Mouse (Mus musculus) skeletal muscle tissue, adult 2 months (tissue): Measurements from ENCODE around the gene Gm21312.
"Not testable (repeated sequence)": the region's sequence is repeated elsewhere in the genome, so short reads cannot be mapped to it uniquely, and the experiment has no call there.

Experiments used
- DNase-seq: peaks from one replicate; pipeline ENCODE4 v3.0.0-alpha.2; 2012; ENCODE audit warnings: low read depth, low spot score

Gm21312 gene

DNA sequence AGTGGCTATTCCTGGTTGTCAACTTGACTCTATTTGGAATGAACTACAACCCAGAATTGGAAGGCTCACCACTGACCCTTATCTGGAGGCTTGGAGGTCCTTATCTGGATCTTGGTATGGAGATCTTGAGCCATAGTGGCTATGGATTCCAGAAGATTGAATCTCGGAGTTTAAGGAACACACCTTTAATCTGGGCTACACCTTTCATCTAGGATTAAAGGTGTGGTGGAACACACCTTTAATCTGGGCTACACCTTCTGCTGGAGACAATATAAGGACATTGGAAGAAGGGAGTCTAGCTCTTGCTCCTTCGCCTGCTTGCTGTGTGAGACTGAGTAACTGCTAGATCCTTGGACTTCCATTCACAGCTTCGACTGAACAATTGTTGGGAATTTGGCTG, at the start of gene Gm21312:
Gene Gm21312, plus strand, starts transcription at position 301 of the 400 bp plus-strand sequence.
- DNase-seq = not testable (repeated sequence)

DNA sequence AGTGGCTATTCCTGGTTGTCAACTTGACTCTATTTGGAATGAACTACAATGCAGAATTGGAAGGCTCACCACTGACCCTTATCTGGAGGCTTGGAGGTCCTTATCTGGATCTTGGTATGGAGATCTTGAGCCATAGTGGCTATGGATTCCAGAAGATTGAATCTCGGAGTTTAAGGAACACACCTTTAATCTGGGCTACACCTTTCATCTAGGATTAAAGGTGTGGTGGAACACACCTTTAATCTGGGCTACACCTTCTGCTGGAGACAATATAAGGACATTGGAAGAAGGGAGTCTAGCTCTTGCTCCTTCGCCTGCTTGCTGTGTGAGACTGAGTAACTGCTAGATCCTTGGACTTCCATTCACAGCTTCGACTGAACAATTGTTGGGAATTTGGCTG, 34.1 kb upstream of the Gm21312 start, which contains the start of gene Gm21293:
Gene Gm21293, plus strand, starts transcription at position 301 of the 400 bp plus-strand sequence.
- not testable (repeated sequence) for DNase-seq

DNA sequence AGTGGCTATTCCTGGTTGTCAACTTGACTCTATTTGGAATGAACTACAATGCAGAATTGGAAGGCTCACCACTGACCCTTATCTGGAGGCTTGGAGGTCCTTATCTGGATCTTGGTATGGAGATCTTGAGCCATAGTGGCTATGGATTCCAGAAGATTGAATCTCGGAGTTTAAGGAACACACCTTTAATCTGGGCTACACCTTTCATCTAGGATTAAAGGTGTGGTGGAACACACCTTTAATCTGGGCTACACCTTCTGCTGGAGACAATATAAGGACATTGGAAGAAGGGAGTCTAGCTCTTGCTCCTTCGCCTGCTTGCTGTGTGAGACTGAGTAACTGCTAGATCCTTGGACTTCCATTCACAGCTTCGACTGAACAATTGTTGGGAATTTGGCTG, 25.6 kb upstream of the Gm21312 start, which contains the start of gene Gm6763:
Gene Gm6763, plus strand, starts transcription at position 301 of the 400 bp plus-strand sequence.
- not testable (repeated sequence) for DNase-seq

DNA sequence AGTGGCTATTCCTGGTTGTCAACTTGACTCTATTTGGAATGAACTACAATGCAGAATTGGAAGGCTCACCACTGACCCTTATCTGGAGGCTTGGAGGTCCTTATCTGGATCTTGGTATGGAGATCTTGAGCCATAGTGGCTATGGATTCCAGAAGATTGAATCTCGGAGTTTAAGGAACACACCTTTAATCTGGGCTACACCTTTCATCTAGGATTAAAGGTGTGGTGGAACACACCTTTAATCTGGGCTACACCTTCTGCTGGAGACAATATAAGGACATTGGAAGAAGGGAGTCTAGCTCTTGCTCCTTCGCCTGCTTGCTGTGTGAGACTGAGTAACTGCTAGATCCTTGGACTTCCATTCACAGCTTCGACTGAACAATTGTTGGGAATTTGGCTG, 17.1 kb upstream of the Gm21312 start, which contains the start of gene Gm8764:
Gene Gm8764, plus strand, starts transcription at position 301 of the 400 bp plus-strand sequence.
- not testable (repeated sequence) for DNase-seq

DNA sequence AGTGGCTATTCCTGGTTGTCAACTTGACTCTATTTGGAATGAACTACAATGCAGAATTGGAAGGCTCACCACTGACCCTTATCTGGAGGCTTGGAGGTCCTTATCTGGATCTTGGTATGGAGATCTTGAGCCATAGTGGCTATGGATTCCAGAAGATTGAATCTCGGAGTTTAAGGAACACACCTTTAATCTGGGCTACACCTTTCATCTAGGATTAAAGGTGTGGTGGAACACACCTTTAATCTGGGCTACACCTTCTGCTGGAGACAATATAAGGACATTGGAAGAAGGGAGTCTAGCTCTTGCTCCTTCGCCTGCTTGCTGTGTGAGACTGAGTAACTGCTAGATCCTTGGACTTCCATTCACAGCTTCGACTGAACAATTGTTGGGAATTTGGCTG, 8.6 kb upstream of the Gm21312 start, which contains the start of gene Gm21304:
Gene Gm21304, plus strand, starts transcription at position 301 of the 400 bp plus-strand sequence.
- not testable (repeated sequence) for DNase-seq

DNA sequence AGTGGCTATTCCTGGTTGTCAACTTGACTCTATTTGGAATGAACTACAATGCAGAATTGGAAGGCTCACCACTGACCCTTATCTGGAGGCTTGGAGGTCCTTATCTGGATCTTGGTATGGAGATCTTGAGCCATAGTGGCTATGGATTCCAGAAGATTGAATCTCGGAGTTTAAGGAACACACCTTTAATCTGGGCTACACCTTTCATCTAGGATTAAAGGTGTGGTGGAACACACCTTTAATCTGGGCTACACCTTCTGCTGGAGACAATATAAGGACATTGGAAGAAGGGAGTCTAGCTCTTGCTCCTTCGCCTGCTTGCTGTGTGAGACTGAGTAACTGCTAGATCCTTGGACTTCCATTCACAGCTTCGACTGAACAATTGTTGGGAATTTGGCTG, 8.4 kb downstream of the Gm21312 start, which contains the start of gene Gm20765:
Gene Gm20765, plus strand, starts transcription at position 301 of the 400 bp plus-strand sequence.
- not testable (repeated sequence) for DNase-seq

DNA sequence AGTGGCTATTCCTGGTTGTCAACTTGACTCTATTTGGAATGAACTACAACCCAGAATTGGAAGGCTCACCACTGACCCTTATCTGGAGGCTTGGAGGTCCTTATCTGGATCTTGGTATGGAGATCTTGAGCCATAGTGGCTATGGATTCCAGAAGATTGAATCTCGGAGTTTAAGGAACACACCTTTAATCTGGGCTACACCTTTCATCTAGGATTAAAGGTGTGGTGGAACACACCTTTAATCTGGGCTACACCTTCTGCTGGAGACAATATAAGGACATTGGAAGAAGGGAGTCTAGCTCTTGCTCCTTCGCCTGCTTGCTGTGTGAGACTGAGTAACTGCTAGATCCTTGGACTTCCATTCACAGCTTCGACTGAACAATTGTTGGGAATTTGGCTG, 16.9 kb downstream of the Gm21312 start, which contains the start of gene Gm4340:
Gene Gm4340, plus strand, starts transcription at position 301 of the 400 bp plus-strand sequence.
- DNase-seq = not testable (repeated sequence)

DNA sequence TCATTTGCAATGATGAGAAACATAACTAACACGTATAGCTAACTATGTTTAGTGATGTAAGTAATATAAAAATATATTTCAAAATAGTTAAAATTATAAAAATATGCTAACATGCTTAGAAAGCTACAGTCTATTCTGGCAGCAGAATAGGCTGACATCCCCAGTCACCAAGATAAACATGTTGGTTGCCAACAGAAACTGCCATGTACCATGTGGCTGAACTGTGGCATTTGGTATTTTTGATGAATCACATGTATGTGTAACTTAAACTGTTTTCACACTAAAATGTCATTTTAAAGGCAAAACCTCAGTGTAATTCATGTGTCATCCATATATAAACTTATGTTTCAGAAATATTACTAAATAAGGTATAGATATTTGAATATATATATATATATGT, 32.8 kb downstream of the Gm21312 start:
- DNase-seq = no peak

DNA sequence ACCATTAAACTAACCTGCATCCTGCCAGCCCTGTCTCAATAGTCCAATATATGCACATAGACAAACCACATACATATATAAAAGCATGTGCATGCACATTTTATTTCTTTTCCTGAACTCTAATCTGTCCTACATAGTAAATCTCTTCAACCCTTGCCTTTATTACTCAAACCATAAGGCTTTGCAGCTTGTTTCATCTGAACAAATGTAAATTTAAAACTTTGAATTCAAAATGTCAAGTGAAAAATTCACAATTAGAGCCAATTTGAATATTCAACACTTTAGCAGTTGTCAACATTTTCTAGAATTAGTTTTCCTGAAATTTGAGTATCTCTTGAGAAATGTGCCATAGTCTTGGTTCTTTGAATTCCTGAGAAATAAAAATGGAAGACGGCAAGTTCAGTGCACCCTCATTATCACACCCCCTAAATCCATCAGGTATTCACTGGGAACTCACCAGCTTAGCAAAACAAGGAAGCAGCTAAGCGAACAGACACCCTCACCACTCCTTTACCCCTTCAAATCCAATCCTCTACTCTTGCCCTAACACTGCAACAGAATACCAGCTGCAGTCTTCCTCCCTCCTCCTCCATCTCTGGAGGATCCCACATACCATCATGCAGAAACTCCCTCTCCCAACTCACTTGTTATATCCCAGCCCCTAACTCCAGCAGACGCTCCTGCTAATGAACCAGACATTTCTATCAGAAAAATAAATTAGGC, 33.6 kb downstream of the Gm21312 start:
- DNase-seq = no peak

DNA sequence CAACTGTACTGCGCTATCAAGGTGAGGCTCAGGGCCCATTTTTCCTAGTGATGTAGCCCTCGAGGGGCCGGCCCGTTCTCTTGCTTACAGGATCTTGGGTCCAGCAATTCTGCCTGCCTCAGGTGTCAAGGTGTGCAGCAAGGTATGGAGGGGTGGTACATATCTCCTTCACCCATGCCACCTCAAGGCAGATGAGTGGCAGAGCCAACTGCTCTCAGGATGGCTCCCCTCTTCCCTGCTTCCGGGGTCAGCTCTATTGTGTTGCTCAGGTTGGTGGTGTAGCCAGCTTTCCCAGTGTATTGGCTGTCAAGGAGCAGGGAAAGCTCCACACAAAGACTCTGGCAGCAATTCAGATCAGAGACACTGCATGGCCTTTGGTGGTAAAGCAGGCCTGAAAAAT, 37.7 kb downstream of the Gm21312 start:
- DNase-seq = no peak

DNA sequence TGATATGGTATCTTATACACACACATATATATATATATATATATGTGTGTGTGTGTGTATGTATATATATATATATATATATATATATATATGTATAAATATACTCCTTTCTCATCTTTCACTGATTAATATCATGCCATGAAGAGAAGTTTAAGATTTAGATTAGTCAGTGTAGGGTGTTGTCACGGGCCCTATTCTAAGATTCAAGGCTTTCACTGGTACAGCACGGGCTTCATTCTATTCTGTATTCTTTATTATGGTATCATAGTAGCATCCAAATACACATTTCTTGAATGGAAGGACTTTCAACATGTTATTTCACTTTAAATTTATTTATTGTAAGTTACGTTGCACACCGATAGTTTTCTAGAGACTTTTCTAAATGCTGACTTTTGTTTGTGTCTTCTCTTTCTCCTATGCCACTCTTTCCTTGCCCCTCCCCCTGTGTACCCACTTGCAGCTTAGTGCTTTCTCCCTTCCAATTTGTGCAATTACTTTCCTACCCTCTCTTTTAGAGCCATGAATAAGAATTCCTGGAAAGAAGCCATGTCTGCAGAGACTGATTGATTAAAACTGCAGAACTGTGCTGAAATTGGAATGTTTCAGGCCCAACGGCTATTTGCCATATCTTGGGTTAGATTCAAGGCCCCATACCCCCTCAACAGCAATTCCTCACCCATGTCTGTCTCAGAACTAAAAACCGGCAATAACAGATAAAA, 43.6 kb downstream of the Gm21312 start:
- DNase-seq = no peak
